Mouse (Mus musculus): Measurements from ENCODE around the gene Lrrc3. TPM values are rescaled to one million over a fixed set of nuclear protein-coding genes. Genes with fewer than 3 reads are reported as not detected.
A peak's percentile ranks its signal among the peaks of the same experiment; 100 is the strongest.

The Lrrc3 gene
- polyA plus RNA-seq, 1 experiment from 2014 or later = 22.8 TPM

DNA sequence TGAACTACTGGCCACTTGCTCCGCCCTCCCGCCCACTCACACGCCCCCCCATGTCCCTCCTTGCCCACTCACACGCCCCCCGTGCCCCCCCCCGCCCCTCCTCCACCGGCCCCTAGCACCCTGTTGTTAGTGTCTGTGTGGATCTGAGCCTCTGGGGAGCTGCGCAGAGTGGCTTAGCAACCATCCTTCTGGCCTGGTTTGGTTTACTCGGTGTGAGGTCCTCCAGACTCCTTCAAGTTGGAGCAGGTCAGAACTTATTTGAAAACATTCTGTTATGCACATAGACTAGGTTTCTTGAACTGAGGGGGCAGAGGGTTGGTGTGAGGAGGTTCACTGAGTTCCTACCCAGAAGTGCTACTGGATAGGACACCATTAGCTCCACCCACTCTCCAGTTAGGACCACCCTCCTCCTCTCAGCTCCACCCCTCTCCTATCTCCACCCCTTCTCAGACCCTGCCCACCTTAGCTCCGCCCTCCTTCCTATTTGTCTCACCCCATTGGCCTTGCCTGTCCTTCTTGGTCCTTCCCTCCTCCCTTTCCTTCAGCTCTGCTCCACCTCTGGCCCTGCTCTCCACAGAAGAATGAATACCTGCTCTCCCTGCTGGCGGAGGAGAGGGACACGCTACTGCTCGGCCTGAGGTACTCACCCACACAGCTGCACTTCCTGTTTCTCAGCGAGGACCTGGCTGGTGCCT, 38.1 kb downstream of the Lrrc3 start:
- Histone ChIP-seq H3K4me3 (replicated peaks) (peak overlapping the region; percentile 22), H3K4me2 (peak overlapping the region; percentile 46), H3K9me3 (replicated peaks) (no peaks in the 10 kb centered on the region), H3K4me1 (no peaks in the 10 kb centered on the region), H3K27ac (replicated peaks) (no peak overlapping the region), H3K27me3 (replicated peaks) (no peaks in the 10 kb centered on the region), H3K36me3 (no peaks in the 10 kb centered on the region), H3K9ac (replicated peaks) (no peak overlapping the region)
- peak; percentile 85 for ATAC-seq (ENCODE audit: low FRiP score)
- WGBS = 34% methylated on average over 14 of the region's 14 CpGs

DNA sequence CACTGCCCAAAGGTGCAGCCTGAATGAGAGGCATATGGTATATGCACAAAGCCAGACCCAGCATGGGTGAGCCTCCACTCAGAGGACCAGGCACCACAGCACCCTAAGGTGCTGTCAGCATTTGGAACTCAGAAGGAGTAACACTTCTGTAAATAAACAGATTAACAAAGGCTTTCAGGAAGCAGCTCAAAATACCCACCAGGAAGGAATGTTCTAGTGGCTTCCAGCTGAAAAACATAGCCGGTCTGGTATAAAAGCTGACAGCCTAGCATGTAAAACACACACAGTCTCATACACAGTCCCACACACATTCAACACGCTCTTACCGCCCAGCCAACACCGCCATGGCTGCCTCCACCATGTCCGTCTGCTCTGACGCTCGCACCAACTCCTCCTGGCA, 40.7 kb downstream of the Lrrc3 start, which contains the start of gene Gm3285:
Gene Gm3285 (plus strand): TSS at position 301 of the 400 bp plus-strand sequence.
- 62% methylated on average over 7 of the region's 7 CpGs for WGBS
- no peaks in the 10 kb centered on the region for H3K36me3 ChIP-seq
- H3K9me3 ChIP-seq (replicated peaks) = no peaks in the 10 kb centered on the region
- no peak within 1 kb of the TSS for H3K4me2 ChIP-seq
- H3K27ac ChIP-seq (replicated peaks) = no peak within 1 kb of the TSS
- H3K4me1 ChIP-seq = no peaks in the 10 kb centered on the region
- H3K27me3 ChIP-seq (replicated peaks) = no peaks in the 10 kb centered on the region
- ATAC-seq (ENCODE audit: low FRiP score) = no peak
- H3K4me3 ChIP-seq (replicated peaks) = no peak within 1 kb of the TSS
- no peak within 1 kb of the TSS for H3K9ac ChIP-seq (replicated peaks)

DNA sequence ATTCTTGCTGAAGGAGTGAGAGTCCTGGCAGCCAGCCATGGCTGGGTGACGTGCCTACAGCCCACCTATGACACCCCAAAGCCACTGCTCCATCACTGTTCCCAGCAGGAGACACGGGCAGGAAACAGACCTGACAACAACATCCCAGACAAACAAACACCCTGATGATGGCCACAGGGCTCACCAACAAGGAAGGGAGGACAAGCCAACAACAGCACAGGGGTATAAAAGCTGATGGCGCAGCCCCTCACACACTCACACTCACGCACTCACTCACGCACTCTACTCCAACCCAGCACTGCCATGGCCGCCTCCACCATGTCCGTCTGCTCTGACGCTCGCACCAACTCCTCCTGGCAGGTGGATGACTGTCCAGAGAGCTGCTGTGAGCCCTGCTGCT, 49.8 kb downstream of the Lrrc3 start, which contains the start of gene Gm10318:
Gene Gm10318 (plus strand): TSS at position 301 of the 400 bp plus-strand sequence.
- no peaks in the 10 kb centered on the region for H3K27me3 ChIP-seq (replicated peaks)
- no peaks in the 10 kb centered on the region for H3K9me3 ChIP-seq (replicated peaks)
- WGBS = 65% methylated on average over 9 of the region's 9 CpGs
- H3K4me1 ChIP-seq = no peaks in the 10 kb centered on the region
- H3K27ac ChIP-seq (replicated peaks) = no peak within 1 kb of the TSS
- no peak within 1 kb of the TSS for H3K4me2 ChIP-seq
- ATAC-seq (ENCODE audit: low FRiP score) = no peak
- no peak within 1 kb of the TSS for H3K9ac ChIP-seq (replicated peaks)
- no peak within 1 kb of the TSS for H3K4me3 ChIP-seq (replicated peaks)
- H3K36me3 ChIP-seq = no peaks in the 10 kb centered on the region

Other genes with a start within 250 kb of the Lrrc3 start
- 1.6 and 1.9 TPM in 2 replicates for gene Tspear, start 216.0 kb downstream of the Lrrc3 start, polyA plus RNA-seq (2015; fragmentation: Nextera tagmentation; extraction: Ambion mirVana)
- gene Gm19402, start 211.8 kb downstream of the Lrrc3 start, polyA plus RNA-seq (2015; fragmentation: Nextera tagmentation; extraction: Ambion mirVana) = not detected in 2 replicates
- not detected in 2 replicates for gene Gm9508, start 205.3 kb downstream of the Lrrc3 start, polyA plus RNA-seq (2015; fragmentation: Nextera tagmentation; extraction: Ambion mirVana)
- gene Gm10272, start 195.9 kb downstream of the Lrrc3 start, polyA plus RNA-seq (2015; fragmentation: Nextera tagmentation; extraction: Ambion mirVana) = not detected in 2 replicates
- not detected in 2 replicates for gene Gm10024, start 191.1 kb downstream of the Lrrc3 start, polyA plus RNA-seq (2015; fragmentation: Nextera tagmentation; extraction: Ambion mirVana)
- not detected in 2 replicates for gene Gm10142, start 186.7 kb downstream of the Lrrc3 start, polyA plus RNA-seq (2015; fragmentation: Nextera tagmentation; extraction: Ambion mirVana)
- gene Krtap12-1, start 181.9 kb downstream of the Lrrc3 start, polyA plus RNA-seq (2015; fragmentation: Nextera tagmentation; extraction: Ambion mirVana) = not detected in 2 replicates
- gene Gm10100, start 176.1 kb downstream of the Lrrc3 start, polyA plus RNA-seq (2015; fragmentation: Nextera tagmentation; extraction: Ambion mirVana) = not detected in 2 replicates
- not detected in 2 replicates for gene Gm18596, start 159.9 kb downstream of the Lrrc3 start, polyA plus RNA-seq (2015; fragmentation: Nextera tagmentation; extraction: Ambion mirVana)
- not detected in 2 replicates for gene Gm9736, start 151.2 kb downstream of the Lrrc3 start, polyA plus RNA-seq (2015; fragmentation: Nextera tagmentation; extraction: Ambion mirVana)
- gene Gm3233, start 142.9 kb downstream of the Lrrc3 start, polyA plus RNA-seq (2015; fragmentation: Nextera tagmentation; extraction: Ambion mirVana) = not detected in 2 replicates
- gene Gm3238, start 131.2 kb downstream of the Lrrc3 start, polyA plus RNA-seq (2015; fragmentation: Nextera tagmentation; extraction: Ambion mirVana) = not detected in 2 replicates
- not detected in 2 replicates for gene Gm7138, start 125.6 kb downstream of the Lrrc3 start, polyA plus RNA-seq (2015; fragmentation: Nextera tagmentation; extraction: Ambion mirVana)
- not detected in 2 replicates for gene Gm3250, start 120.0 kb downstream of the Lrrc3 start, polyA plus RNA-seq (2015; fragmentation: Nextera tagmentation; extraction: Ambion mirVana)
- not detected in 2 replicates for gene Gm7137, start 114.3 kb downstream of the Lrrc3 start, polyA plus RNA-seq (2015; fragmentation: Nextera tagmentation; extraction: Ambion mirVana)
- not detected in 2 replicates for gene Gm9639, start 107.5 kb downstream of the Lrrc3 start, polyA plus RNA-seq (2015; fragmentation: Nextera tagmentation; extraction: Ambion mirVana)
- not detected in 2 replicates for gene Gm19668, start 103.4 kb downstream of the Lrrc3 start, polyA plus RNA-seq (2015; fragmentation: Nextera tagmentation; extraction: Ambion mirVana)
- gene Gm9507, start 90.7 kb downstream of the Lrrc3 start, polyA plus RNA-seq (2015; fragmentation: Nextera tagmentation; extraction: Ambion mirVana) = not detected in 2 replicates
- not detected in 2 replicates for gene Gm2696, start 87.9 kb downstream of the Lrrc3 start, polyA plus RNA-seq (2015; fragmentation: Nextera tagmentation; extraction: Ambion mirVana)
- not detected in 2 replicates for gene Krtap10-4, start 75.4 kb downstream of the Lrrc3 start, polyA plus RNA-seq (2015; fragmentation: Nextera tagmentation; extraction: Ambion mirVana)
- not detected in 2 replicates for gene Krtap10-10, start 66.6 kb downstream of the Lrrc3 start, polyA plus RNA-seq (2015; fragmentation: Nextera tagmentation; extraction: Ambion mirVana)
- not detected in 2 replicates for gene Gm36176, start 55.7 kb downstream of the Lrrc3 start, polyA plus RNA-seq (2015; fragmentation: Nextera tagmentation; extraction: Ambion mirVana)
- 0.20 TPM in 1 of 2 replicates, not detected in the other for gene Gm10318, start 49.7 kb downstream of the Lrrc3 start, polyA plus RNA-seq (2015; fragmentation: Nextera tagmentation; extraction: Ambion mirVana)
- gene Gm3285, start 40.6 kb downstream of the Lrrc3 start, polyA plus RNA-seq (2015; fragmentation: Nextera tagmentation; extraction: Ambion mirVana) = not detected in 2 replicates
- 8.1 and 9.5 TPM in 2 replicates for gene Trpm2, start 68.0 kb upstream of the Lrrc3 start, polyA plus RNA-seq (2015; fragmentation: Nextera tagmentation; extraction: Ambion mirVana)
- 48.5 and 51.5 TPM in 2 replicates for gene 1810043G02Rik, start 76.0 kb upstream of the Lrrc3 start, polyA plus RNA-seq (2015; fragmentation: Nextera tagmentation; extraction: Ambion mirVana)
- 112 and 133 TPM in 2 replicates for gene Pfkl, start 107.5 kb upstream of the Lrrc3 start, polyA plus RNA-seq (2015; fragmentation: Nextera tagmentation; extraction: Ambion mirVana)
- gene Dnmt3l, start 139.4 kb upstream of the Lrrc3 start, polyA plus RNA-seq (2015; fragmentation: Nextera tagmentation; extraction: Ambion mirVana) = 0.09 TPM in 1 of 2 replicates, not detected in the other
- 0.18 and 2.5 TPM in 2 replicates for gene Aire, start 141.1 kb upstream of the Lrrc3 start, polyA plus RNA-seq (2015; fragmentation: Nextera tagmentation; extraction: Ambion mirVana)
- 0.81 and 3.0 TPM in 2 replicates for gene Icosl, start 166.8 kb upstream of the Lrrc3 start, polyA plus RNA-seq (2015; fragmentation: Nextera tagmentation; extraction: Ambion mirVana)